Mouse (Mus musculus): ENCODE data around the gene Olfr1133. TPM values are rescaled to one million over a fixed set of nuclear protein-coding genes. Genes with fewer than 3 reads are reported as not detected.
"Not testable (repeated sequence)": the region's sequence is repeated elsewhere in the genome, so short reads cannot be mapped to it uniquely, and the experiment has no call there.

Olfr1133 gene
- not detected for total RNA-seq (2021)
- long read RNA-seq, experiment 1 = 0 reads
- long read RNA-seq, experiment 2 = 0 reads

DNA sequence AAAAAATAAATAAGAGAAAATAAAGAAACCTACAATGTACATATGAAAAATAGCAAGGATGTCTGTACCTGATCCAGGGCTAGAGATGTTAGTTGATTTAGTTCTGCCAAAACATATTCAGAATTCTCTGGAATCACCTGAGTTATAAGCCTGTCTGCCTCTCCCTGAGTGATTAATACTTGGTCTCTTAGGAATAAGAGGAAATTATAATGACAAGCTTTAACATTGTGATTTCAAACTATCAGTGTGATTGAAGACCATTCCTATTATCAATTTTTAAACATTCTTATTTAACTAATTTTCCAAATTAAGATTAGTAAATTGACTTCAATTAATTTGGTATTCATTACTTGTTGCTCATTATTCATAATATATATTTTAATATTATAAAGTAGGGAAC lies at the start of gene Olfr1133:
Olfr1133 (minus strand) TSS at position 101 of the 400 bp plus-strand sequence.
- no peak for DNase-seq
- intact Hi-C loops (cut with DNase I) = no loop called here

DNA sequence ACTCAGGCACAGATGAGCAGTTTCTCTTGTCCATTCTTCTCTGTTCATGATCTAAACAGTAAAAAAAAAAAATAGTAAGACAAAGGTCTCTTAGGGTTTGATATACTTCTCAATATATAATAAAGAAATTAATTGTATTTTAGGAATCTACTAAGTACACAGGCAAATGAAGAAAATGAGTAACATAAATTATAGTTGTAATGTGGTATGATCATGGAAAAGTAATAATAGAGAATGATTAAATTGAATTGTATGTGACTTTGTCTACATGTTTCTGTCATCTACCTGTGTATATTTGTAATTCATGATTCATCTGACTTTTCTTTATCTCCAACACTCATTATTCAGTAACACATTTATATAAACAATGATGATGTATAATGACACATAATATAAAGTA lies 46.7 kb upstream of the Olfr1133 start, which contains the start of gene Olfr1136:
Olfr1136 (minus strand) TSS at position 101 of the 400 bp plus-strand sequence.
- DNase-seq = no peak

DNA sequence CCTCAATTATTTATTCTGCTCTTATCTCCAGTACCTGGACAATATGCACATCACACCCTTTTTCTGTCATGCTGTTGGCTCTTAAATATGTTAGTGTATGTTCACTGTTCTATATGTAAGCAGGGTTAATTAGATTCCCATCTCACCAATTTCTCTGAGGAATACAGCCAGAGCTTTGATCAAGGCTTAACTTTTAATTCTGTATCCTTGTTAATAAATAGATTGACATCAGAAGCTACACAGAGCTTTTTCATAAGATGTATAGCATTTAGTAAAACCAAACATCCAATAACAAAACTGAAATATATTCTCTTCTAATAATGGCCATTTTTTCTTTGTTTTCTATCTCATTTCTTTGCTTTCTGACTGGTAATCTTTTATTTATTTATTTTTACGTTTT lies 26.4 kb upstream of the Olfr1133 start, which contains the start of gene Olfr1135:
Olfr1135 (minus strand) TSS at position 101 of the 400 bp plus-strand sequence.
- intact Hi-C loops (cut with DNase I) = no loop called here
- DNase-seq = no peak

More for the DNA sequence above, 46.7 kb upstream of the Olfr1133 start, which contains the start of gene Olfr1136:
- intact Hi-C loops (cut with DNase I) = no loop called here

DNA sequence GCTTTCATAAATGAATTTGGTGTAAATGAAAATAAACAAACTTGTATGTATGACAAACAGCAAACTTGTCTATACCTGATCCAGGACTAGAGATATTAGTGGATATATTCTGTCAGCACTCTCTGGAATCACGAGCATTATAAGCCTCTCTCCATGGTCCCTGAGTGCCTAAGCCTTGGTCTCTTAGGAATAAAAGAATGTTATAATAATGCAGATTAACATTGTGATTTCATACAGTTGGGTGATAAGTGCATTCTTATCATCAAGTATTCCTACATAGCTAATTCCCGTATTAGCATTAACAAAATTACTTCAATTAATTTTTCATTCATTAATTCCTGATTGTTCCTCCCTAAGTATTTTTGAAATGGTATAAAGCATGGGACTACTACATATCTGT lies 11.2 kb upstream of the Olfr1133 start, which contains the start of gene Olfr1134:
Olfr1134 (minus strand) TSS at position 101 of the 400 bp plus-strand sequence.
- intact Hi-C loops (cut with DNase I) = no loop called here
- DNase-seq = no peak

DNA sequence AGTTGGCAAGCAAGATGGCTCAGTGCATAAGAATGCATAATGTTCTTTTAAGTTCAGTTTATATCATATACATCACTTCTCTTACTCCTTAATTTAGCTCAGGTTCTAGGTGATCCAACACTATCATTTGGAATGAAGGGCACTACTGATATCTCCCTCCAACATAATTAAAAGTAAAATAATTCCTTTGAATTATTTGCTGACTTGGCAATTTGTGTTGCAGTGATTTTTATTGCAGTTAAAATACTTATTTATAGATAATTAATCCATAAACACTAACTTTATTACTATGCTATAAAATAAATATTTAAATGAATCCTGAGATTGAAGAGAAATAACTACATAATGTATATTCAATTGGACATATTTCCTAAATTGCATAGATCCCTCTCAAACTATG lies 4.7 kb downstream of the Olfr1133 start:
- DNase-seq = no peak
- intact Hi-C loops (cut with DNase I) = no loop called here

DNA sequence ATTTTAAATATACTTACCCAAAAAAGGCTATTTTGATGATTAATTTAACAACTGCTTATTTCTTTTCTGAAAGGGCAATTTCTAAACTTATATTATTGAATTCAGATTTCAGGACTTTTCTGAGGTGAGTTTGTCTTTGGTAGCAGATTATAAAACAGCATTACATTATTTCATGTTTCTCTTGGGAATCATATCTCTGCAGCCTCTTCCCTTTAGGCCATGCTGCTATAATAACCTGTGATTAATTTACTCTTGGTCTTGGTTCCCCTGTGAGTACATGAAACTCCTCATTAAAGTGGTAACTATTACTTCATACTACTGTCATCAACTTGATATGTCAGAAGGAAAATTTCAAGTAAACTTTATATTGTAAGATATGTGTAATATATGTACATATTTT lies 9.7 kb downstream of the Olfr1133 start, which contains the start of gene Olfr1132:
Olfr1132 (minus strand) TSS at position 101 of the 400 bp plus-strand sequence.
- intact Hi-C loops (cut with DNase I) = no loop called here
- DNase-seq = no peak

DNA sequence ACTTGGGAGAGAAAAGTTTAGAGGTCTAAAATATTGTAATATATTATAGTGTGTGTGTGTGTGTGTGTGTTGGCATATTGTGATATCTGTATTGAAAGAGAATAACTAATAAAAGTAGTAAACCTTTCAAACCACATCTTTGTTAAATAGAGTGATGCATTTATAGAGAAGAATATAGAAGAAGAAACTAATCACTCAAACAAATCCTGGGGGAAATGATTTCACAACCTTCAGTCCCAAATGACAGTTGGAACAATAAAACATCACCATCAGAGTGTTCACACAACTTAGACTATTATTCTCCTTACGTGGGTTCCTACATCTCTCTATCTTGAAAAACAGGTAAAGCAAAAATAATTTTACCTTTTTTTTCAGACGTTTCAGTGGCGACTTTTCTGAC lies 20.4 kb downstream of the Olfr1133 start, which contains the start of gene Olfr1131:
Olfr1131 (plus strand) TSS at position 301 of the 400 bp plus-strand sequence.
- no peak for DNase-seq
- intact Hi-C loops (cut with DNase I) = no loop called here

DNA sequence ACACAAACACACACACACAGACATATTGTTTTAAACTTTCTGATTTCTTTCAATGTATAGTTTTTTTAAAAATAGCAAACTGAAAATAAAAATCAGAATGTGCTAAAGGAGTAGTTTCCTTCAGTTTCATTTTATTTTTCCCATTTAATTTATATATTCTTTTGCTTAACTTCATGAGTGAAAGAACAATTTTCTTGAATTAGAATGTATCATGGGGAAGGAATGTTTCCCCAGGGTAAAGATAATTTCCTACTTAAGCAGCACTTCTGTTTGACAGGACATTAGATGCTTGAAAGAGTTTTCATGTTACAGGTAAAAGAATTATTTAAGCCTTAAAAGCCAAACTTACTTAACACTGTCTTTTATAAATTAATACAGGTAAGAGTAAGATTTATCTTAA lies 41.3 kb downstream of the Olfr1133 start, which contains the start of gene Olfr1130:
Olfr1130 (plus strand) TSS at position 301 of the 400 bp plus-strand sequence.
- DNase-seq; intact Hi-C loops (cut with DNase I): not testable (repeated sequence)

Other genes starting within 250 kb of the Olfr1133 start
- gene Olfr1123, start 230.7 kb downstream of the Olfr1133 start, total RNA-seq (2021) = not detected
- gene Olfr1124, start 217.1 kb downstream of the Olfr1133 start, total RNA-seq (2021) = not detected
- not detected for gene Olfr1126, start 193.4 kb downstream of the Olfr1133 start, total RNA-seq (2021)
- not detected for gene Pramel7, start 150.3 kb downstream of the Olfr1133 start, total RNA-seq (2021)
- gene Pramel6, start 140.8 kb downstream of the Olfr1133 start, total RNA-seq (2021) = not detected
- not detected for gene Olfr153, start 115.6 kb downstream of the Olfr1133 start, total RNA-seq (2021)
- gene Olfr1128, start 101.8 kb downstream of the Olfr1133 start, total RNA-seq (2021) = not detected
- not detected for gene Olfr1129, start 73.5 kb downstream of the Olfr1133 start, total RNA-seq (2021)
- gene Olfr1130, start 41.2 kb downstream of the Olfr1133 start, total RNA-seq (2021) = not detected
- not detected for gene Olfr1131, start 20.3 kb downstream of the Olfr1133 start, total RNA-seq (2021)
- gene Olfr1132, start 9.8 kb downstream of the Olfr1133 start, total RNA-seq (2021) = not detected
- gene Olfr1134, start 11.1 kb upstream of the Olfr1133 start, total RNA-seq (2021) = not detected
- gene Olfr1135, start 26.3 kb upstream of the Olfr1133 start, total RNA-seq (2021) = not detected
- gene Olfr1136, start 46.6 kb upstream of the Olfr1133 start, total RNA-seq (2021) = not detected
- not detected for gene Olfr1137, start 65.8 kb upstream of the Olfr1133 start, total RNA-seq (2021)
- not detected for gene Olfr1138, start 92.6 kb upstream of the Olfr1133 start, total RNA-seq (2021)
- not detected for gene Olfr1140, start 96.4 kb upstream of the Olfr1133 start, total RNA-seq (2021)
- gene Olfr1141, start 106.6 kb upstream of the Olfr1133 start, total RNA-seq (2021) = not detected
- gene Olfr152, start 132.1 kb upstream of the Olfr1133 start, total RNA-seq (2021) = not detected
- gene Olfr1143, start 153.2 kb upstream of the Olfr1133 start, total RNA-seq (2021) = not detected
- gene Olfr1145, start 162.4 kb upstream of the Olfr1133 start, total RNA-seq (2021) = not detected
- gene Olfr1148, start 183.2 kb upstream of the Olfr1133 start, total RNA-seq (2021) = not detected
- not detected for gene Olfr1150-ps1, start 196.6 kb upstream of the Olfr1133 start, total RNA-seq (2021)
- gene Olfr1151, start 208.5 kb upstream of the Olfr1133 start, total RNA-seq (2021) = not detected
- not detected for gene Olfr1152, start 219.1 kb upstream of the Olfr1133 start, total RNA-seq (2021)
- not detected for gene Olfr1153, start 247.6 kb upstream of the Olfr1133 start, total RNA-seq (2021)

Data from heart, postnatal 14 days (tissue).